Mouse (Mus musculus) urinary bladder, postnatal 14 days (tissue): ENCODE measurements around the gene Pspn.

Source experiments
- DNase-seq: peaks from one replicate; pipeline ENCODE4 v3.0.0; 2021; ENCODE audit warnings: low spot score

Gene Pspn

DNA sequence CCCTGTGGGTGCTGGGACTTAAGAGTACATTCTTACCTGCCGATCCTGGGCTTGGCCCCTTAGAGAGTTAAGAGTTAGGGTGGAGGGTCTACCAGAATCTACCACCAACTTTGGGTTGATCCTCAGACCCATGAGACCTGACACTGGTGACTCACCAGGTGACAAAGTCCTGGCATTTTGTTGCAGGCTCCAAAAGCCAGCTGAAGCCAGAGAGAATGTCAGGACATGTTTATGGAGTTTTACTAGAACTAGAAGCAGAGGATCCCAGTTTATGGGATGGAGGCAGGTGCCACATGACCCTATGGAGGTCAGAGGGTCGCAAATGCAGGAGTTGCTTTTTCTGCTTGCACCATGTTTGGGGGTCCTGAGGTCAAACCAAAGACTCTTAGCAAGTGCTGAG, 3.3 kb downstream of the Pspn start:
- DNase-seq, result no peak

DNA sequence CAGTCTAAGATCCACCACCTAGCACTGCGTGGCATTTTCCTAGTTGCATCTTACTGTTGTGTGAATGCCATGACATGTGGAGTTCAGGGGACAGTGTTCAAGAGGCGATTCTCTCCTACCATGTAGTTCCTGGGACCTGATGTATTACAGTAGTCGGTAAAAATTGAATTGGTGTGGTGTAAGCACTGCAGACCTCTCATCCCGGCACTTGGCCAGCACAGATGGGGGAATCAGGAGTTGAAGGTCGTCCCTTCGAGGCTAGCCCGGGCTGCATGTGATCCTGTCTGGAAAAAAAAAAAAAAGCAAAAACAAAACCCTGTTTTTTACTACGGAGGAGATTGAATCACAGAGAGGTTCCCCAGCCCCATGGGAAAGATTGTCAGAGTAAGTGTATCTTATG, 4.8 kb downstream of the Pspn start:
- DNase-seq, result no peak

DNA sequence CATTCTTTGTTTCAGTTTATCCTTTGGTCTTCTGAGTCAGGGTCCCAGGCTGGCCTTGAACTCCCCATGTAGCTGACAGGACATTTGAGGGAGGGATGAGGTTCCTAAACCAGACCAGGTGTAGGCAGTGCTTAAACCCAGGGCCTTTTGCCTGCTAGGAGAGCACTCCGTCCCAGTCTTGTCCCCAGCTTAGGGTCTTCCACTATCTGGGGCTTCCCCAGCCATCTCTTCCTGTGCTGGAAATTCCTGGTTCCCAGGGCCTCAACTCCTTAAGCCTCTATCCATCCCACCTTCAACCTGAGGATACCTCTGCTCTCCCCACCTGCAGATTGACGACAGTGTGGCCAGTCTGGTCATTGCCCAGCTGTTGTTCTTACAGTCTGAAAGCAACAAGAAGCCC, 8.9 kb downstream of the Pspn start:
- no peak for DNase-seq

DNA sequence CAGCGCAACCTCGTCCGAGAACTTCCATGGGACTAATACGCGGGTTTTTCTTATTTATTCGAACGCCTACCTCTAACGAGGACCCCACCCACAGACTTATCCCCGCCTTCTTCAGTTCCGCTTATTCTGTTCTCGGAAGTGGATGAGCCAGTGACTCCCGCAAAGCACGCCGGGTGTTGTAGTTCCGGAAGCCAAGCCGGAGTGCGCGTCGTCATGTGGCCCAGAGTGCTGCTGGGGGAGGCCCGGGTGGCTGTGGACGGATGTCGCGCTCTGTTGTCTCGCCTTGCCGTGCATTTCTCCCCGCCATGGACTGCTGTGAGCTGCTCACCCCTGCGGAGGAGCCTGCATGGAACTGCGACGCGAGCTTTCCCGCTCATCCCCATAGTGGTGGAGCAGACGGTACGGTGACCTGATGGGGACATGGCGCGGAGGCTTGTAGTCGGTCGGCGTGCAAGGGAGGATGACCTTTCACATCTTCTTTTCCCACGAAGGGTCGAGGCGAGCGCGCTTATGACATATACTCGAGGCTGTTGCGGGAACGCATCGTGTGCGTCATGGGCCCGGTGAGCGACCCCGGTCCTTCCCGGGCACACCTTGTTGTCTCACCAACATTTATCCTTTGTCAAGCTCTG, 9.6 kb downstream of the Pspn start, which contains the start of gene Clpp:
Gene Clpp, plus strand, starts transcription at position 191 of the 632 bp plus-strand sequence.
- peak; percentile 94 for DNase-seq

DNA sequence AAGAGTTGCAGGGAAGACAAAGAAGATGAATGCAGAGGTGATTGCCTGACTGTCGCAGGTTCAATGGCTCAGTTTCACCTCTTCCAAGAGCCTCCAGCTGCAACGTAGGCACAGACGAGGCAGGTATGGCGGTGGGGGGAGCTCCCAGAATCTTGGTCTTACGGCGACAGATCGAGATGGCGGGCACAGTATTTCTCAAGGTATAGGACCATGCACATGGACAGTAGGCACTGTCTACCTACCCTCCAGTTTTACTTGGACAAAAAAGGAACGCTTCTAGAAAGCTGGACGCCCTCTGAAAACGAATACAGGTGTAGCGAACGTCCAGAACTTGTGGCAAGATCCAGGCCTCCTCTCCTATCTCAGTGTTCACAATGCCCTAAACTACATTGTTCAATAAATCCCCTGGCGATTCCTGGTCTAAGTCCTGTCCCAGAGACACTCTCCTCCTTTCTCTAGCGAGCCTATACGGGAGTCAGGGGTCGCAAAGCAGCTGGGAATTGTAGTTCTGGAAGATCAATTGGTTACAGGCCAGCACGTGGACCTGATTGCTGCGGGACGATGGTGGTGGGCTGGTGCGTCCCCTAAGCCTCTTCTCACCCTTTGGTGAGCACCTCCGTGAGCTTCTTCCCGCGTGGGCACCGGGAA, 10.2 kb downstream of the Pspn start:
- DNase-seq, result peak; percentile 78

DNA sequence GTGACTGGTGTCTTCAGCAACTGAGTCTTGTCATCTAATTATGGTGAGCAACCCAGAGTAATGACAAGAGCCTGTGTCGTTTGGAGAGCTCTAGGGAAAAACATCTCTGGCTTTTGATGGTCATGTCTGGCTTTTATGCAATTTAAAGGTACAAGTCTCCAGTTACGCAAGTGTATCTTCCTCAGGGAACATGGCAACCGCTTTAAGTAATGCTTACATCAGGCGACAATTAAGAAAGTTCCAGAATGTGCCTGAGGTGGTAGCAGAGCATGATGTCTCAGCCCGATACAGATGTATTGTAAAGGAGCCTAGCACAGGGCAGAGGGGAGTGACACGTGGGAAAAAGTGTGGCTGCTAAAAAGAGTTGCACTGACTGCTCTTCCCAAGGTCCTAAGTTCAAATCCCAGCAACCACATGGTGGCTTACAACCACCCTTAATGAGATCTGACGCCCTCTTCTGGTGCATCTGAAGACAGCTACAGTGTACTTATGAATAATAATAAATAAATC, 10.8 kb downstream of the Pspn start:
- DNase-seq, result no peak

DNA sequence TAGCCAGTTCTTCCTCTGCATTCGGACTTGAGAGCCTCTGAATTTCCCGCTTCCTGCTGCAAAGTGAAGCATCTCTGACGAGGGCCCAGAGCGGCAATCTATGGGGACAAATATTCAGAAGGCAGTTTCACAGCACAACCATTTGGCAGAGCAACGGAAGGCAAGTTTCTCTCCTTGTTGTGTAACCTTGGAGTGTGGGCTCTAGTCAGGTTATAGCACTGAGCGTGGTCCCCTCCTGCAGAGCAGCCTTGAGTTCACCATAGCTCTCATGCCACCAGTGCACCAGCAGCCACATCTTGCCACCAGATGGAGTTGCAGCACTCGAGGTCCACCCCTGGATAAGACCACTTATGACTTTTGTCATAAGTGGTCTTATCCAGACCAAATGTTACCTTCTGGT, 11.4 kb downstream of the Pspn start:
- no peak for DNase-seq

DNA sequence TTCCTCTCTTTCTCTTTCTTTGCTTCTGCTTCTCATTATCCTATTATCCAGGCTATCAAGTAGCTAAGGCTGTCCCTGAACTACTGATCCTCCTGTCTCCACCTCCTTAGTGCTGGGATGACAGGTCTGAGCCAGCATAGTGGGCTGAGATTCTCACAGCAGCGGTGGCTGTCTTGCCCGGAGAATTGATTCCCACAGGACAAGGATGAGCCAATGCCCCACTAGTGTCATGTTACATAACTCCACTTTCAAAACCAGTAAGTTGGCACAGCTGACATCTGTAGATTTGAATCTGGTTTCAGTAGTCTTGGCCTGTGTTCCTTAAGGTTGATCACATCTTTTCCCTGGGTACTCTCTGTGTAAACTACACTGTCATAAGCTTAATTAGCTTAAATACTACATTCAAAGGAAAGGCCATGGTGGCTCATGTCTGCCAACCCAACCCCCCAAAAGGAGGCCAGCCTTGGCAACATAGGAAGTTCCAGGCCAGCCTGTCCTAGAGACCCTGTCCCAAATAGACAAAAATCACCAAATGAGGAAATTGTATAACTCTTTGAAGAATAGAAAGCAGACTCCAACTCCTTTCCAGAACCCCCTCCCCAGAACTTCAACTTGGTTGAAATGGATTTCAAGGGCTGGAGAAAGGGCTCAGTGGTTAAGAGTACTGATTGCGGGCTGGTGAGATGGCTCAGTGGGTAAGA, 13.6 kb downstream of the Pspn start:
- DNase-seq, result no peak

DNA sequence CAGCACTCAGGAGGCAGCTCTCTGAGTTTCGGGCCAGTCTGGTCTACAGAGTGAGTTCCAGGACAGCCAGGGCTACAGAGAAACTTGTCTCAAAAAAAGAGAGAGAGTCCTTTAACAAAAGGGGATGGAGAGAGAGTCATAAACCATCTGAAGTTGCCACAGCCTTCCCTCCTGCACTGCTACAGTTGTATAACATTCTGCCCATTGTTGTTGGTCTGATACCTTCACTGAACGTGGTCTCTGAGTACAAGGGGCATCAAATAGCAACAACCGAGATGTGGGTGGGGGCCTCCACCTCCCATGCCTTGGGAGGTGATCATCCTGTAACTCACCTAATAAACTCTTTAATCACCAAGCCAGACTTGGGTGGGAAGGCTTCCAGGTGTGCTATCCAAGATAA, 14.2 kb downstream of the Pspn start:
- no peak for DNase-seq

DNA sequence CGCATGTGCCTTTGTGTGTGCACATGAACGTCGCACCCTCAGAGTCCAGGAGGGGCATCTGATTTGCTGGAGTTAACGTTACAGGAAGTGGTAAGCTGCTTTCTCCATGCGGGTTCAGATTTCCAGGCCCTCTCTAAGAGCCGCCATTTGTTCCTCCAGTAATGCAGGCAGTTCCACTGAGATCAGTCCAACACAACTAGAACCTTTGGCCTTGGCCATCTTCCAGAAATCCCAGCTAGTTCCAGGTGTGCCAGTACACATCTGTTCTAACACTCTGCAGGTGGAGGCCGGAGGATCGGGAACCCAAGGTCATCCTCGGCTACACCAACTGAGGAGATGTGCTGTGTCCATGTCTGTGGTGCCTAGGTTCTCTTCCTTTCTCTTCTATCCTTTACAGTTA, 14.9 kb downstream of the Pspn start:
- no peak for DNase-seq

DNA sequence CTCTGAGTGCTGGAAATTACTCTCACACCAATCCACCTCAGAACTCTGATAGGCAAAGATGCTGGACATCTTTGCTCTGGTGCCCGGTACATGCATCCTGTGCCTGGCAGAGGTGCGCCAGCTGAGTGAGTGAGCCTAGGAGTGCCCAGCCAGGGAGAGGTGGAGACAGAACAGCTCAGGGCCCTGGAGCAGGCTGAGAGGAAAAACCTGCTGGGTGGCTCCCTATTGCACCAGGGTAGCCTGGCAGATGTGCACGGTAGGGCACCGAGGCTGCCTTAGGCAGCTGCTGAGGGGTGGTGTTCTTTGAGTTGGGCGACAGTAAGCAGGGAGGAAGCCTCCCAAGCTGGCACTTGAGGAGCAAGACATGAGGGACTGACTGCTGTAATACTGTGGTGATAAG, 17.8 kb downstream of the Pspn start, which contains the start of gene Acer1:
Gene Acer1, minus strand, starts transcription at position 114 of the 400 bp plus-strand sequence.
- no peak for DNase-seq

DNA sequence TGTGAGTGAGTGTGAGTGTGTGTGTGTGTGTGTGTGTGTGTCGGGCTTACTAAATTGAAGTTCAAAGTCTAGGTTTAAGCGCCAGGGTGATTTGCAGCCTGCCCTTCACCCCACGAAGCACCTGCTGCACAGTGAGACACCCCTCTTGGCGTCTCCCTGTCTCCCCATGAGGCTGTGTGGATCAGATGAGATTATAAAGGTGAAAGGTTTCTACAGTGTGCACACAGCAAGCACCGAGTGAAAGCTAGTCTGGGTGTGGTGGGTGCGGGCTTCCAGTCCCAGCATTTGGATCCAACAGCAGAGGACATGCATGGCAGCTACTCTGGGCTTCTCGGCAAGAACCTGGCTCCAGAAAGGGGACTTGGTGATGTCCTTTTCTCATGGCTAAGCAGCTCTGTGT, 18.8 kb downstream of the Pspn start:
- DNase-seq, result no peak

DNA sequence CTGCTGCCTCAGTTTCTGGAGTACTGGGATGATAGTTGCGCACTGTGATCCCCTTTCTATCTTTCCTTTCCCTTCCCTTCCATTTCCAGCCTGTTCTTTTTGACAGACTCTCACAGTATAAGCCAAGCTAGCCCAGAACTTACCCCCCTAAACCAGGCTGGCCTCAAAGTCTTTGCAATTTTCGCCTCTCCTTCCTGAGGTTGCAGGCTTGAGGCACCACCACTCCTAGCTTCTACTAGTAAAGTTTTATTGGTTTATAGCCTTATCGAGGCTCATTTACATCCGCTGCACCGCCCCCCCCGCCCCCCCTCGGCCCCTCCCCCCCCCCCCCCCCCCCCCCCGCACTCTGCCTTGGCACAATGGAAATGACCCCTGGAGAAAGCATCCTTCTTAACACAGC, 20.3 kb downstream of the Pspn start:
- DNase-seq, result no peak

DNA sequence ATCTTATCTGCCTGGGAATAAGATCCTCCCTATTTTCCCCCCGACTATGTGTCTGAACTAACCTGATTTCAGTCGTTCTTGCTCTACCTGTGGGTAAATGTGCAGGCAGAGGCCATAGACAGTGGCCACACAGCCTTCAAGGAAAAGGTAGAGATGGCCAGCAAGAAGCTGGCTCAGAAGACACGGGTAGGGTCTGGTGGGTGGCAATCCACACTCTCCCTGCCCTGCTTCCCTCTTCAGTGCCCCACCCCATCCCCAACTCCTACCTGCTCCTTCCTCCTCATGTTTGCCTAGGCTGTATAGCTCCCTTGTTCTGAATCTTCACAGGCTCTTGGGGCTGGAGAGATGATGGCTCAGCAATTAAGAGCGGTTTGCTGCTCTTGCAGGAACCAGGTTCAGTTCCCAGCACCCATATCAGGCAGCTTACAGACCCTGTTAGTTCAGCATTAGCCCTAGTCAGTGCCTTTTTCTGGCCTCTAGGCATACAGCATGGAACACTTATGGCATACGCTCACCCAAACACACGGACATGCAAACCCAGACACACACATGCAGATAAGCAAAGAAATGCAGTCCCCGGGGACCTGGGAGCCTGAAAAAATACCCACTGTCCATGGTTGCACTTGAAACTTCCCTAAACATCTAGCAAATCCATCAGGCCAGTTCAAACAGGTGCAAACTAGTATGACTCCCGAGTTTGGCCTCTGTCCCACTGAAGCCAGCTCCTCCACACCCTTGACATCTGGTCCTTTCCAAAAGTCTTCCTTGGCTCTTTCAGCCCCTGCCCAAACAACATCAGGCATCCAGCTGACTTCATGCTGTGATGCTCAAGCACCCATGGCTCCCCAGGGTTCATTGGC, 23.1 kb downstream of the Pspn start:
- no peak for DNase-seq

DNA sequence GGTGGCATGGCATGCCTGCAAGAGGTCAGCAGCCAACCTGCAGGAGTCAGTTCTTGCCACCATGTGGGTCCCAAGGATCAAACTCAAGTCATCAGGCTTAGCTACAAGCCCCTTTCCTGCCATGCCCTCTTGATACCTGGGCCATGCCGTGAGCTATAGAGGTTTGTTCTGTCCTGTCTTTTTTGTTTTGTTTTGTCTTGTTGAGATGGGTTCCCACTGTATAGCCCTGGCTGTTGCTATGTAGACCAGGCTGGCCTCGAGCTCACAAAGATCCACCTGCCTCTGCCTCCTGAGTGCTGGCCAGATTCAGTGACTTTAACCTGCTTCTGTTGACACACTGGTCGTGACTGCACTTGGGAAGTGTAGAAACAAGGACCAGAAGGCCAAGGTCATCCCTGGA, 24.4 kb downstream of the Pspn start:
- DNase-seq, result no peak

DNA sequence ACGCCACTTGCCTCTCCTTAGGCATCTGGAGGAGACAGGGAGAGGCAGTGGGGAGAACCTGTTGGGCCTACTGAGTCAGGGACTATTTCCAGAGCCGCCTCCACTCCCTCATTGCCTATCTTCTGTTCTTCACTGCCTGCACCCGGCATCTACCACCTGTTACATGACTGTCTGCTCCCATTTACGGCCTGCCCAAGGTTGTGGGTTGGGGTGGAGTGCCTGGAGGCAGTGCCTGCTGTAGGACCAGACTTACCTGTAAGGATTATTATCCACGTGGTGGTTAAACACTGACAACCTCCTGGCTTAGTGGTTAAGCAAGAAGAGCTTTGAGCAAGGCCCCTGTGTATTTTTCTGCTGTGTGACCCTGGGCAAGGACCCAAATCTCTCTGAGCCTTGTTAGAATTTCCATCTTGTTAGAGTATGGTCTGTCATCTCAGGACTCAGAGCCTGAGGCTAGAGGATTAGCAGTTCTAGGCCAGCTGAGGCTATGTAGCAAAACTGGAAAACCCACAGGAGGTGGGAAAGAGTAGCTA, 25.0 kb downstream of the Pspn start:
- no peak for DNase-seq

DNA sequence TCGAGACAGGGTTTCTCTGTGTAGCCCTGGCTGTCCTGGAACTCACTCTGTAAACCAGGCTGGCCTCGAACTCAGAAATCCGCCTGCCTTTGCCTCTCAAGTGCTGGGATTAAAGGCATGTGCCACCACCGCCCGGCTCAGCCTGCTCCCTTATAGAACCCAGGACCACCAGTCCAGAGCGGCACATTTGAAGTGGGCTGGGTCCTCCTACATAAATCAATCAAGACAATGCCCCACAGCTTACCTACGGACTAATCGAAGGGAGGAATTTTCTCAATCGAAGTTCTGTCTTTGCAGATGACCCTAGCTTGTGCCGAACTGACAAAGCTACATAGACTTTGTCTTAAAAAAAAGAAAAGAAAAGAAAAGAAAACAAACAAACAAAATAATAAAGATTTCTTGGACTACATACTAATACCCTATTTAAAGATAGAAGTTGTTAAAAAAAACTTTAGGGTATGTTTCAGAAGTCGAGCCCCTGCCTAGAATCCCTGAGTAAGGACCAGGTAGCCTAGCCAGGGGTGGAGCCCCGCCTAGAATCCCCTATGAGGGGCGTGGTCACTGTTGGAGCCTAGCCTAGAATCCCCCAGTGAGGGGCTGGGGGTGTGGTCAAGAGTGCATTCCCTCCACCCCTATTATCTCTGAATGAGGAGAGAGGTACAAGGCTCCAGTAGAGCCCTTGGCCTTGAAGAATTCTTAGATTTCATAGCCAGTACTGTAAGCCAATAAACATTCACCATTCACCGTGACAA, 25.7 kb downstream of the Pspn start:
- DNase-seq, result no peak

DNA sequence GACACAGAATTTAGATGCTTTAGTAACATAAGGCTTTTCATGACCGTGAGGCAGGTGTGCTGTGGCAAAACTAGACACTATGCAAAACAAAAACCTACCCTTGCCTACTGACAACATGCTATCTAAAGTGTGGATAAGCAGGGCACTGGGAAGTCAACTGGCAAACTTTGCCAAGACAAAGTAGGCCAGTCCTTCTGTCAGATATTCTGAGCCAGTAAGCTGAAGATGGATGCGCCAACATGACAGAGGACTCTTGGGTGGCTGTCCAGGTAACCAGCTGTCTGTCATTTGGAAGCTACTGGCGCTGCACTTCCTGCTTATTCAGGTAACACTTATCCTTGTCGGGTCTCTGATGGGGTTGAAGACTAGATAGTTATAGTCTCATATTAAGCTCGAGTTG, 29.7 kb downstream of the Pspn start:
- no peak for DNase-seq

DNA sequence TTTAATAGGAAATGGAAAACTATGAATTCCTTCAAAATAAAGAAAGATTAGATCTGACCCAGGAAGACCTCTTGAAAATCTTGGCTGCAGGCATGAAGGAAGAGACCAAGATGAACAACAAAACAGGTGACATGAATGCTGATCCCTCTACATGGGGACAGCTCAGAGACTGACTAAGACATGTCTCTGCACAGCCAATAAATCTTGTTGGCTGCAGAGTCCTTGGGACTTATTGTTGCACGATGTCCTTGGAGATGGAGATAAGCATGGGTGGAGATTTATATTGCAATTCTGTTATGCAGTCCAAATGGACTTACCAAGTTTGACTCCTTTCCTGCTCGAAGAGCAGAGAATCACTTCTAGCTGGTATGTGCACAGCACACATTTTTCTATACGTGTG, 30.5 kb downstream of the Pspn start:
- DNase-seq, result no peak

DNA sequence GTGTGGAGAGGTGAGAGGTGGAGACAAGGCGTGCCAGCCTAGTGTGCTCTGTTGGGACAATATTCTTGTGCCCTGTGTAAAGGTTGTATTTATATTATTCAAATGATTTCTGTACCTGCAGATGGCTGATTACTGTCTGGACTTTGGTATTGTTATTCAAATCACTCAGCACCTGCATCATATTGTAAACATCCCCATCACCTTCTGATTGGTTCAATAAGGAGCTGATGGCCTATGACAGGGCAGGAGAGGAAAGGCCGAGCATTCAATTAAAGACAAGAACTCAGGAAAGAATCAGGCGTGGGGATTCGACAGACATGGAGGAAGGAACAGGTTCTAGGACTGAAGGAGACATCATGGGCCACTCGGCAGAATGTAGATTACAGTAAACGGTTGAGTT, 36.2 kb downstream of the Pspn start:
- DNase-seq, result no peak
